Mouse (Mus musculus) right cerebral cortex, postnatal 10 days (tissue): ENCODE results near the gene Selp.
A peak's percentile ranks its signal among the peaks of the same experiment; 100 is the strongest.

ENCODE experiments used
- DNase-seq, 2 experiments: peaks; one replicate each; pipeline ENCODE4 v3.0.0; 2021; ENCODE audit warnings: low spot score in 2 of 2

Gene Selp

GRCm38 (mm10) chr1:164178429-164178828 lies 63.4 kb downstream of the Selp start:
- peak; percentile 23 to 43 for DNase-seq

GRCm38 (mm10) chr1:164184142-164184870 lies 69.2 kb downstream of the Selp start:
- DNase-seq: peak; percentile 56 to 74

- no peak for DNase-seq
These were observed 69.8 kb downstream of the Selp start for GRCm38 (mm10) chr1:164184871-164185223.

GRCm38 (mm10) chr1:164185316-164185715 lies 70.3 kb downstream of the Selp start:
- peak in 1 of 2 experiments; percentile 35 for DNase-seq

- no peak for DNase-seq
These were observed 72.0 kb downstream of the Selp start for GRCm38 (mm10) chr1:164187002-164187560.

GRCm38 (mm10) chr1:164199551-164199950 lies 84.5 kb downstream of the Selp start:
- DNase-seq: no peak
